Mouse (Mus musculus) adrenal gland (tissue): ENCODE measurements around the gene P3h1.
"Not testable (repeated sequence)": the region's sequence is repeated elsewhere in the genome, so short reads cannot be mapped to it uniquely, and the experiment has no call there.

Experiments
- intact Hi-C: fragments of 180-260 bp; cut with DNase I; formaldehyde crosslinking; loops from one replicate; pipeline ENCODE4 v1.15.1; 2025

P3h1 gene

GRCm38 (mm10) chr4:119263459-119263858, 30.7 kb downstream of the P3h1 start:
- intact Hi-C loops, result no loop called here

- intact Hi-C loops, result no loop called here
Observed at GRCm38 (mm10) chr4:119266606-119267005, 33.9 kb downstream of the P3h1 start.

GRCm38 (mm10) chr4:119274627-119275026, 41.9 kb downstream of the P3h1 start:
- intact Hi-C loops, result no loop called here

- intact Hi-C loops, result no loop called here
Observed at GRCm38 (mm10) chr4:119275226-119275625, 42.5 kb downstream of the P3h1 start.

- intact Hi-C loops, result no loop called here
Observed at GRCm38 (mm10) chr4:119275726-119276125, 43.0 kb downstream of the P3h1 start.

GRCm38 (mm10) chr4:119278784-119279183, 46.1 kb downstream of the P3h1 start:
- intact Hi-C loops, result not testable (repeated sequence)

GRCm38 (mm10) chr4:119284861-119285260, 52.1 kb downstream of the P3h1 start:
- intact Hi-C loops, result no loop called here

GRCm38 (mm10) chr4:119285336-119285735, 52.6 kb downstream of the P3h1 start:
- intact Hi-C loops, result no loop called here

GRCm38 (mm10) chr4:119291921-119292320, 59.2 kb downstream of the P3h1 start:
- intact Hi-C loops, result loop anchor here (5.0 kb wide), 1 partner anchor 45 kb away; no protein-coding TSS in a partner anchor

GRCm38 (mm10) chr4:119292771-119293573, 60.3 kb downstream of the P3h1 start:
- intact Hi-C loops, result loop anchor here (5.0 kb wide), 1 partner anchor 46 kb away; no protein-coding TSS in a partner anchor

- intact Hi-C loops, result loop anchor here (5.0 kb wide), 1 partner anchor 46 kb away; no protein-coding TSS in a partner anchor
Observed at GRCm38 (mm10) chr4:119293574-119294258, 61.0 kb downstream of the P3h1 start.

GRCm38 (mm10) chr4:119294415-119295133, 61.9 kb downstream of the P3h1 start, which contains the start of gene Ybx1:
Ybx1 (minus strand) TSS chr4:119294604.
- intact Hi-C loops, result loop anchor here (5.0 kb wide), 1 partner anchor 47 kb away; no protein-coding TSS in a partner anchor

GRCm38 (mm10) chr4:119295134-119295453, 62.4 kb downstream of the P3h1 start:
- intact Hi-C loops, result no loop called here

GRCm38 (mm10) chr4:119297361-119297760, 64.6 kb downstream of the P3h1 start:
- intact Hi-C loops, result no loop called here
